Mouse (Mus musculus) myocyte (in vitro differentiated cells): ENCODE measurements at regions not wholly inside any gene's neighbourhood (a gene's known extent, or its start where the extent isn't known, plus 50 kb on each side); places are given as distances from the start of the nearest gene placed in this dataset.

Experiments
- H3K27me3 ChIP-seq: one replicate; pipeline ENCODE4 v1.6.1; 2011; ENCODE audit not compliant: control insufficient read depth, insufficient read depth, insufficient read length
- H3K36me3 ChIP-seq: one replicate; pipeline ENCODE4 v1.6.1; 2011; ENCODE audit not compliant: control insufficient read depth, insufficient read depth
- H3K4me2 ChIP-seq: one replicate; pipeline ENCODE4 v1.6.1; 2011; ENCODE audit warnings: low read depth, control low read depth
- H3K4me3 ChIP-seq: one replicate; pipeline ENCODE4 v1.5.1; 2011; ENCODE audit warnings: mild to moderate bottlenecking, control low read depth, moderate library complexity
- H3K79me2 ChIP-seq: one replicate; pipeline ENCODE4 v1.6.1; 2011; ENCODE audit not compliant: control insufficient read depth, insufficient read depth
- H3ac ChIP-seq: one replicate; pipeline ENCODE4 v1.6.1; 2011; ENCODE audit not compliant: control insufficient read depth, insufficient read length
- CEBPB ChIP-seq: IDR thresholded peaks from 2 replicates; pipeline ENCODE4 v1.6.1; 2011; ENCODE audit warnings: mild to moderate bottlenecking, moderate library complexity; ENCODE audit not compliant: poor library complexity, insufficient read depth, severe bottlenecking
- E2F4 ChIP-seq: IDR thresholded peaks from one replicate; pipeline ENCODE4 v1.6.1; 2011; ENCODE audit warnings: mild to moderate bottlenecking, control low read depth, moderate library complexity; ENCODE audit not compliant: insufficient read depth
- MAX ChIP-seq: IDR thresholded peaks from one replicate; pipeline ENCODE4 v1.6.1; 2011; ENCODE audit warnings: low read depth, mild to moderate bottlenecking, control low read depth
- MYOD1 ChIP-seq, 3 experiments: IDR thresholded peaks; one replicate each; pipeline ENCODE4 v1.6.1; 2011; ENCODE audit warnings: control low read depth in 2 of 3, low read depth in 2 of 3, mild to moderate bottlenecking in 2 of 3, moderate library complexity in 1 of 3; ENCODE audit not compliant: insufficient read length in 2 of 3, control insufficient read depth in 1 of 3
- MYOG ChIP-seq, 3 experiments: IDR thresholded peaks; one replicate each; pipeline ENCODE4 v1.6.1; 2011; ENCODE audit warnings: control low read depth in 2 of 3, low read depth in 2 of 3, mild to moderate bottlenecking in 2 of 3; ENCODE audit not compliant: insufficient read length in 2 of 3, control insufficient read depth in 1 of 3, insufficient read depth in 1 of 3
- POLR2A ChIP-seq: IDR thresholded peaks from one replicate; pipeline ENCODE4 v1.6.1; 2011; ENCODE audit warnings: low read depth, mild to moderate bottlenecking, control low read depth, moderate library complexity; ENCODE audit not compliant: insufficient read length
- POLR2AphosphoS2 ChIP-seq: IDR thresholded peaks from one replicate; pipeline ENCODE4 v1.6.1; 2011; ENCODE audit warnings: low read depth, control low read depth; ENCODE audit not compliant: insufficient read length
- REST ChIP-seq: IDR thresholded peaks from one replicate; pipeline ENCODE4 v1.6.1; 2011; ENCODE audit warnings: mild to moderate bottlenecking, control low read depth, moderate library complexity; ENCODE audit not compliant: insufficient read depth, insufficient read length
- SRF ChIP-seq: IDR thresholded peaks from one replicate; pipeline ENCODE4 v1.6.1; 2011; ENCODE audit warnings: low read depth; ENCODE audit not compliant: control insufficient read depth, insufficient read length
- TCF12 ChIP-seq: IDR thresholded peaks from one replicate; pipeline ENCODE4 v1.6.1; 2011; ENCODE audit warnings: mild to moderate bottlenecking, control low read depth; ENCODE audit not compliant: poor library complexity, insufficient read depth, severe bottlenecking
- TCF3 ChIP-seq: IDR thresholded peaks from one replicate; pipeline ENCODE4 v1.6.1; 2011; ENCODE audit warnings: low read depth, control low read depth; ENCODE audit not compliant: insufficient read length
- USF1 ChIP-seq: IDR thresholded peaks from one replicate; pipeline ENCODE4 v1.6.1; 2011; ENCODE audit warnings: low read depth, mild to moderate bottlenecking, control low read depth, moderate library complexity

- no peak overlapping the region for H3K4me2 ChIP-seq
Measured at GRCm38 (mm10) chr12:43204589-43204988, 1005.5 kb downstream of the Dnajb9 start.

More at GRCm38 (mm10) chr12:43204589-43204988, 1005.5 kb downstream of the Dnajb9 start:
- Histone ChIP-seq H3K36me3 (no peaks in the 10 kb centered on the region), H3K79me2 (no peaks in the 10 kb centered on the region), H3K4me3 (no peak overlapping the region), H3K27me3 (no peaks in the 10 kb centered on the region), H3ac (no peak overlapping the region)
- TF ChIP-seq POLR2A, result no peak
- TF ChIP-seq MYOG (IDR thresholded peaks at IDR 0.05; ENCODE audit: control insufficient read depth in 1 of 3, insufficient read depth in 1 of 3, insufficient read length in 2 of 3, low read depth in 2 of 3), result no peak
- TF ChIP-seq POLR2AphosphoS2, result no peak
- TF ChIP-seq USF1, result no peak
- TF ChIP-seq MAX, result no peak
- no peak for TF ChIP-seq CEBPB
- TF ChIP-seq TCF3, result no peak
- no peak for TF ChIP-seq MYOD1 (IDR thresholded peaks at IDR 0.05; ENCODE audit: control insufficient read depth in 1 of 3, insufficient read length in 2 of 3, low read depth in 2 of 3)
- no peak for TF ChIP-seq E2F4
- no peak for TF ChIP-seq TCF12
- no peak for TF ChIP-seq REST
- no peak for TF ChIP-seq SRF
